Comparison of ENCODE assay signal across 20 mouse cellular contexts in the genomic region with DNA sequence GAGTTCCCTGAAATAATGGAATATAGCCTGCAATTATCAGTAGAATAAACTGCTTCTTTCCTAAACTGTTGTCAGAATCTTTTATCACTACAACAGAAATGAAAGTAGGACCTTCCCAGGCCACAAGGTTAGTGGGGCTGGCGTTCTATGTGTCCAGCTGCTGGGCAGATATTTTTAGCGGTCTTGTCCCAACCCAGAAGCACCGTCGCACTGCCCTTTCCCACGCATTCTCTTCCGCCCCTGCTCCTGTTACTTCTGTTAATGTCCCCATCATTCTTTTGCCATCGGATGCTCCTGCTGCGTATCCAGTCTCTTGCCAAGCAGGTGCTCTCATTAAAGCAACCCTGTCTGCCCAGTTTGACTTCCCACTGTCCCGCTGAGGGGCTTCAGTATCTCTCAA. TPM values are rescaled to one million over a fixed set of nuclear protein-coding genes. Genes with fewer than 3 reads are reported as not detected.
DNase-seq lines count a peak whose midpoint lies in the region; TF ChIP-seq lines count a peak whose summit lies in the region.
"Had no signal": no experiment of that assay in that cellular context is flagged by ENCODE, and none has a peak within 500 bp of the region (broad histone marks: within the 10 kb centered on the region; RNA-seq: fewer than 3 reads in every experiment).

No protein-coding gene starts in this region.

- intact Hi-C loops in gastrocnemius, adult 2 months (cut with DNase I) = no loop called here
- intact Hi-C loops in heart, adult 2 months (cut with DNase I) = no loop called here
- intact Hi-C loops in heart, postnatal 10 days (cut with DNase I) = no loop called here

- H3K4me3 ChIP-seq in gastrocnemius, adult 2 months = no peak overlapping the region
- no peak overlapping the region for H3K4me3 ChIP-seq in heart, embryonic 10.5 days
- no peak overlapping the region for H3K4me3 ChIP-seq in heart, adult 2 months
- no peak overlapping the region for H3K4me3 ChIP-seq in ES-Bruce4 (ENCODE audit: low read depth, low read length)

- H3K9me3 ChIP-seq in heart, embryonic 10.5 days = no peaks in the 10 kb centered on the region
- no peaks in the 10 kb centered on the region for H3K9me3 ChIP-seq in ES-Bruce4 (replicated peaks; ENCODE audit: control insufficient read depth, insufficient read depth, low read length, poor library complexity, severe bottlenecking)
- H3K9me3 ChIP-seq: G1E had no signal

- H3K79me2 ChIP-seq in heart, adult 2 months (replicated peaks; ENCODE audit: control insufficient read depth, insufficient read depth, low read length) = no peaks in the 10 kb centered on the region

- TF ChIP-seq EP300 in heart, adult 2 months (IDR thresholded peaks at IDR 0.05; ENCODE audit: insufficient read depth, low read depth, low read length) = no peak
- TF ChIP-seq EP300 in ES-Bruce4 (IDR thresholded peaks at IDR 0.05; ENCODE audit: insufficient read depth, low read depth, low read length) = no peak

- no peak for DNase-seq in gastrocnemius, adult 2 months
- no peak for DNase-seq in gastrocnemius, postnatal 25 days
- peak; percentile 90 for DNase-seq in heart, adult 11 months
- no peak for DNase-seq in heart, embryonic 10.5 days (ENCODE audit: low spot score)
- DNase-seq in heart, adult 2 months = no peak
- DNase-seq in heart, postnatal 10 days = no peak
- DNase-seq in adrenal gland, postnatal 36 days = no peak
- DNase-seq: adrenal gland, adult 2 months; adrenal gland, adult 8-10 months; adrenal gland, postnatal 10 days; adrenal gland, postnatal 14 days; adrenal gland, postnatal 25 days; B cell, adult 2 months; cerebellum, adult 11 months; cerebellum, adult 11-12 months; cerebellum, adult 18-20 months; cerebellum, adult 2 months had no signal

- no peak overlapping the region for H3K9ac ChIP-seq in heart, adult 2 months (ENCODE audit: low read depth, low read length)
- no peak overlapping the region for H3K9ac ChIP-seq in ES-Bruce4 (ENCODE audit: low read depth, poor library complexity, severe bottlenecking)

- WGBS in heart, embryonic 10.5 days = 87% methylated on average over 9 of the region's 9 CpGs
- WGBS in heart, adult 2 months = 75% methylated on average over 9 of the region's 9 CpGs

- peak overlapping the region; percentile 63 for H3K27ac ChIP-seq in gastrocnemius, adult 2 months
- no peak overlapping the region for H3K27ac ChIP-seq in heart, embryonic 10.5 days
- peak overlapping the region; percentile 38 for H3K27ac ChIP-seq in heart, adult 2 months
- H3K27ac ChIP-seq in ES-Bruce4 (ENCODE audit: insufficient read depth, low read length) = peak overlapping the region; percentile 28; the same call in 1 of the 2 replicates

- TF ChIP-seq POLR2A in heart, adult 2 months (IDR thresholded peaks at IDR 0.05; ENCODE audit: insufficient read depth, low read depth, low read length) = no peak
- no peak for TF ChIP-seq POLR2A in ES-Bruce4 (IDR thresholded peaks at IDR 0.05; ENCODE audit: insufficient read depth, low read length)

- peaks cover 4% of the 10 kb centered on the region; the same call in 1 of the 2 replicates for H3K4me1 ChIP-seq in heart, embryonic 10.5 days
- no peaks in the 10 kb centered on the region for H3K4me1 ChIP-seq in heart, adult 2 months (ENCODE audit: control insufficient read depth, insufficient read depth, low read length)
- peaks cover 7% of the 10 kb centered on the region for H3K4me1 ChIP-seq in ES-Bruce4 (ENCODE audit: control insufficient read depth, insufficient read depth, low read length)

- H3K27me3 ChIP-seq in heart, embryonic 10.5 days (ENCODE audit: insufficient read depth, poor library complexity, severe bottlenecking) = peaks cover 5% of the 10 kb centered on the region; the same call in 1 of the 2 replicates
- H3K27me3 ChIP-seq in heart, adult 2 months (ENCODE audit: control insufficient read depth, insufficient read depth, low read length) = no peaks in the 10 kb centered on the region
- H3K27me3 ChIP-seq in ES-Bruce4 (ENCODE audit: control insufficient read depth, insufficient read depth, low read length, poor library complexity, severe bottlenecking) = no peaks in the 10 kb centered on the region
- H3K27me3 ChIP-seq: Patski had no signal

- no peak for TF ChIP-seq CTCF in gastrocnemius, adult 2 months (IDR thresholded peaks at IDR 0.05)
- TF ChIP-seq CTCF in heart, adult 2 months (IDR thresholded peaks at IDR 0.05) = no peak
- TF ChIP-seq CTCF in ES-Bruce4 (IDR thresholded peaks at IDR 0.05; ENCODE audit: low read depth, low read length) = no peak

- no peaks in the 10 kb centered on the region for H3K36me3 ChIP-seq in heart, embryonic 10.5 days
- no peaks in the 10 kb centered on the region for H3K36me3 ChIP-seq in heart, adult 2 months (ENCODE audit: control insufficient read depth, insufficient read depth, low read length)
- H3K36me3 ChIP-seq in ES-Bruce4 (ENCODE audit: control insufficient read depth, insufficient read depth, low read length, poor library complexity, severe bottlenecking) = no peaks in the 10 kb centered on the region
- H3K36me3 ChIP-seq: G1E had no signal

RNA-seq across cellular contexts. Expression of a gene that starts 23.0 kb away (rescaled TPM):
- total RNA-seq in gastrocnemius, adult 2 months (2021) = under 1 TPM; 0.14 to 0.20 TPM
- total RNA-seq in gastrocnemius, postnatal 25 days (2021) = under 1 TPM; 0.11 to 0.15 TPM
- 0.55 and 0.70 TPM in 2 replicates for polyA plus RNA-seq in heart, embryonic 10.5 days (2016; fragmentation: Nextera tagmentation; extraction: Ambion mirVana)
- under 1 TPM; 0.29 to 0.45 TPM for total RNA-seq in heart, adult 2 months (2021)
- 0.29 and 0.43 TPM in 2 replicates for polyA plus RNA-seq in heart, adult 2 months (2012; rRNA removed)
- under 1 TPM; 0.55 to 0.69 TPM for total RNA-seq in heart, postnatal 10 days (2021)
- 2.5 and 2.8 TPM in 2 replicates for polyA plus RNA-seq in ES-Bruce4 (2011; ENCODE audit: insufficient read depth, insufficient read length, low read depth, missing spikeins)
- 1 to 10 TPM in 1 of 2 experiments, under 1 TPM in 1; 0.63 to 1.6 TPM for total RNA-seq in adrenal gland, postnatal 36 days (2021)
- polyA plus RNA-seq: adrenal gland, adult 2 months; G1E had no signal
